Mouse (Mus musculus) ES-E14 (cell line): ENCODE measurements around the gene Nell1.

ENCODE experiments used
- HCFC1 ChIP-seq: IDR thresholded peaks from 2 replicates; pipeline ENCODE4 v1.6.1; 2012; ENCODE audit warnings: low read length, inconsistent platforms, borderline replicate concordance; ENCODE audit not compliant: insufficient read depth
- ZC3H11A ChIP-seq: IDR thresholded peaks from 2 replicates; pipeline ENCODE4 v1.6.1; 2012; ENCODE audit warnings: low read depth, mild to moderate bottlenecking, inconsistent platforms, low read length, borderline replicate concordance
- ZNF384 ChIP-seq: IDR thresholded peaks from 2 replicates; pipeline ENCODE4 v1.6.1; 2012; ENCODE audit warnings: low read depth, low read length, inconsistent platforms

DNA sequence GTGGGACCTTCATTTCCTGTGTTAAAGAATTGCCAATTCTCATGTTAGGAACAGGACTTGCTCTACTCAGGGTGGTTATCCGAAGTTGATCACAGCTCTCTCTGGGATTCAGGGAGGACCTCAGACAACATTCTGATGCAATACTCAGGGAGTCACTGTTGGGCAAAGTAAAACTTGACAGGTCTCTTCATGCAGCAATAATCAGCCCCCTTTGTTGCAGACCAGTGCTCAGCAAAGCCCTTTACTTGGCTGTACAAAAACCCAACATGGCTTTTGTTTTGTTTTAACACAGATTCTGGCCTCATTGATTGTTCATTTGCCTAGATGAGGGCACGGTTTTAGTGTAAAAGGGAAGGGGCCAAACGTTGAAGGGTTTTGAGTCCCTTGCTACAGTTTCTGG, 750.5 kb downstream of the Nell1 start:
- TF ChIP-seq ZNF384 (no peak), ZC3H11A (no peak), HCFC1 (no peak)
